Comparison of ENCODE assay signal across 26 mouse cellular contexts in genomic region chr5:125291895-125292294, GRCm38 (mm10). TPM values are rescaled to one million over a fixed set of nuclear protein-coding genes. Genes with fewer than 3 reads are reported as not detected.
DNase-seq lines count a peak whose midpoint lies in the region; ATAC-seq and TF ChIP-seq lines count a peak whose summit lies in the region.
"Had no signal": no experiment of that assay in that cellular context is flagged by ENCODE, and none has a peak within 500 bp of the region (broad histone marks: within the 10 kb centered on the region; RNA-seq: fewer than 3 reads in every experiment).

No protein-coding gene starts in this region.

- no peak for TF ChIP-seq POLR2A in MEL (IDR thresholded peaks at IDR 0.05; ENCODE audit: control insufficient read depth in 1 of 2, insufficient read depth in 1 of 2, low read depth in 1 of 2, low read length in 2 of 2, poor library complexity in 1 of 2)

- peaks cover 10% of the 10 kb centered on the region for H3K36me3 ChIP-seq in intestine, embryonic 15.5 days
- H3K36me3 ChIP-seq in intestine, postnatal 0 days (ENCODE audit: control insufficient read depth, insufficient read depth): peaks cover 49% of the 10 kb centered on the region
- peaks cover 2 to 7% of the 10 kb centered on the region in 2 experiments; a peak in 3 of 4 replicates for H3K36me3 ChIP-seq in MEL (ENCODE audit: control insufficient read depth in 1 of 2, insufficient read depth in 2 of 2, low read length in 2 of 2)
- H3K36me3 ChIP-seq in stomach, postnatal 0 days (ENCODE audit: control insufficient read depth, insufficient read depth, low read length): peaks cover 9% of the 10 kb centered on the region

- no peak for TF ChIP-seq RAD21 in MEL (IDR thresholded peaks at IDR 0.05; ENCODE audit: low read depth, low read length)

- no peak overlapping the region for H3K9ac ChIP-seq in intestine, embryonic 15.5 days
- H3K9ac ChIP-seq in intestine, postnatal 0 days (ENCODE audit: low read depth, low read length): no peak overlapping the region
- H3K9ac ChIP-seq in MEL (ENCODE audit: control insufficient read depth, low read depth, low read length, poor library complexity, severe bottlenecking): no peak overlapping the region
- H3K9ac ChIP-seq in stomach, postnatal 0 days (ENCODE audit: low read length): no peak overlapping the region
- H3K9ac ChIP-seq: forebrain, postnatal 0 days; heart, embryonic 12.5 days; heart, embryonic 15.5 days; hindbrain, embryonic 15.5 days had no signal

- no peaks in the 10 kb centered on the region for H3K9me3 ChIP-seq in intestine, embryonic 15.5 days
- H3K9me3 ChIP-seq in intestine, postnatal 0 days (ENCODE audit: control insufficient read depth): peaks cover 6% of the 10 kb centered on the region; the same call in 1 of the 2 replicates
- no peaks in the 10 kb centered on the region for H3K9me3 ChIP-seq in MEL (replicated peaks; ENCODE audit: insufficient read depth, low read length)
- H3K9me3 ChIP-seq in stomach, postnatal 0 days (ENCODE audit: control insufficient read depth, low read length): no peaks in the 10 kb centered on the region
- H3K9me3 ChIP-seq: heart, embryonic 15.5 days; hindbrain, embryonic 15.5 days had no signal

- 0 out of 4 replicates have a peak, but pooled peaks of 1 of the 2 experiments have one; percentile 19 for TF ChIP-seq EP300 in MEL (IDR thresholded peaks at IDR 0.05; ENCODE audit: low read depth in 1 of 2, low read length in 2 of 2)
- TF ChIP-seq EP300 in stomach, postnatal 0 days (optimal IDR thresholded peaks at IDR 0.05): no peak

- 76% methylated on average over 8 of the region's 8 CpGs for WGBS in intestine, embryonic 15.5 days
- WGBS in intestine, postnatal 0 days: 57% methylated on average over 8 of the region's 8 CpGs
- 84% methylated on average over 8 of the region's 8 CpGs for WGBS in stomach, postnatal 0 days

- no peak overlapping the region for H3K27ac ChIP-seq in intestine, embryonic 15.5 days
- H3K27ac ChIP-seq in intestine, postnatal 0 days (ENCODE audit: low read depth, low read length): no peak overlapping the region
- H3K27ac ChIP-seq in MEL (ENCODE audit: control insufficient read depth, low read depth, low read length): no peak overlapping the region
- H3K27ac ChIP-seq in stomach, postnatal 0 days (replicated peaks): no peak overlapping the region
- H3K27ac ChIP-seq: forebrain, embryonic 10.5 days; gastrocnemius, adult 2 months; heart, embryonic 15.5 days; hindbrain, embryonic 15.5 days had no signal

- no peak for TF ChIP-seq CTCF in intestine, postnatal 0 days (IDR thresholded peaks at IDR 0.05; ENCODE audit: low read depth)
- TF ChIP-seq CTCF in MEL (IDR thresholded peaks at IDR 0.05 in 2 of 3, conservative IDR thresholded peaks at IDR 0.05 in 1 of 3; ENCODE audit: control insufficient read depth in 1 of 3, insufficient read depth in 1 of 3, low read depth in 2 of 3, low read length in 3 of 3, poor library complexity in 1 of 3, severe bottlenecking in 1 of 3): no peak
- TF ChIP-seq CTCF in stomach, postnatal 0 days (IDR thresholded peaks at IDR 0.05; ENCODE audit: low read depth): no peak

- H3K79me2 ChIP-seq in MEL (ENCODE audit: control insufficient read depth, insufficient read depth, low read length, poor library complexity): no peaks in the 10 kb centered on the region

- no peak overlapping the region for H3K4me2 ChIP-seq in intestine, embryonic 15.5 days (replicated peaks)
- no peak overlapping the region for H3K4me2 ChIP-seq in intestine, postnatal 0 days (replicated peaks; ENCODE audit: low read depth)
- H3K4me2 ChIP-seq in stomach, postnatal 0 days (replicated peaks; ENCODE audit: low read depth): no peak overlapping the region
- H3K4me2 ChIP-seq: heart, embryonic 12.5 days; heart, embryonic 15.5 days; hindbrain, embryonic 15.5 days had no signal

- ATAC-seq in intestine, embryonic 15.5 days: peak; percentile 5; the same call in 1 of the 2 replicates
- no peak for ATAC-seq in intestine, postnatal 0 days
- peak; percentile 97 for ATAC-seq in granulocyte monocyte progenitor cell, adult 5-6 weeks (replicated peaks; ENCODE audit: poor library complexity, severe bottlenecking)
- peak; percentile 92 for ATAC-seq in megakaryocyte progenitor cell, adult 5-6 weeks (replicated peaks; ENCODE audit: poor library complexity)
- ATAC-seq in stomach, postnatal 0 days (ENCODE audit: low FRiP score, low TSS enrichment): no peak
- ATAC-seq: forebrain, embryonic 14.5 days; forebrain, postnatal 0 days; Patski had no signal

- DNase-seq in MEL (ENCODE audit: low read depth, low spot score): peak; percentile 40
- no peak for DNase-seq in stomach, postnatal 0 days (ENCODE audit: low spot score)
- no peak for DNase-seq in retina, postnatal 1 day
- no peak for DNase-seq in heart, postnatal 4 days
- DNase-seq: adrenal gland, postnatal 10 days; adrenal gland, postnatal 36 days; cerebellum, adult 11 months; cerebellum, adult 2 months; cerebellum, postnatal 10 days; cerebellum, postnatal 36 days; forebrain, postnatal 0 days; gastrocnemius, adult 2 months; gastrocnemius, postnatal 14 days; heart, adult 18-20 months; heart, postnatal 10 days; heart, postnatal 36 days had no signal

- 0 out of 2 replicates have a peak, but pooled peaks cover 3% of the 10 kb centered on the region for H3K27me3 ChIP-seq in intestine, embryonic 15.5 days (replicated peaks)
- peaks cover 57% of the 10 kb centered on the region for H3K27me3 ChIP-seq in intestine, postnatal 0 days (replicated peaks; ENCODE audit: control insufficient read depth, insufficient read depth, low read length)
- no peaks in the 10 kb centered on the region for H3K27me3 ChIP-seq in MEL (ENCODE audit: control insufficient read depth in 1 of 2, insufficient read depth in 2 of 2, low read length in 2 of 2)
- no peaks in the 10 kb centered on the region for H3K27me3 ChIP-seq in stomach, postnatal 0 days (ENCODE audit: control insufficient read depth, insufficient read depth, low read length)
- H3K27me3 ChIP-seq: heart, embryonic 12.5 days; heart, embryonic 15.5 days; hindbrain, embryonic 15.5 days; Patski had no signal

- H3K4me3 ChIP-seq in intestine, embryonic 15.5 days (replicated peaks): no peak overlapping the region
- no peak overlapping the region for H3K4me3 ChIP-seq in intestine, postnatal 0 days (ENCODE audit: low read depth, low read length)
- no peak overlapping the region for H3K4me3 ChIP-seq in MEL (ENCODE audit: control insufficient read depth in 1 of 2, insufficient read depth in 1 of 2, low read depth in 2 of 2, low read length in 2 of 2)
- H3K4me3 ChIP-seq in stomach, postnatal 0 days (ENCODE audit: low read depth, low read length): no peak overlapping the region
- H3K4me3 ChIP-seq: forebrain, embryonic 10.5 days; gastrocnemius, adult 2 months; heart, embryonic 12.5 days; heart, embryonic 15.5 days; hindbrain, embryonic 15.5 days had no signal

- no peaks in the 10 kb centered on the region for H3K4me1 ChIP-seq in intestine, embryonic 15.5 days (replicated peaks)
- no peaks in the 10 kb centered on the region for H3K4me1 ChIP-seq in intestine, postnatal 0 days (replicated peaks; ENCODE audit: control insufficient read depth, insufficient read depth, low read length)
- 0 out of 4 replicates have a peak, but pooled peaks cover 0 to 5% of the 10 kb centered on the region in 2 experiments for H3K4me1 ChIP-seq in MEL (ENCODE audit: control insufficient read depth in 1 of 2, insufficient read depth in 2 of 2, low read length in 2 of 2)
- H3K4me1 ChIP-seq in stomach, postnatal 0 days (replicated peaks; ENCODE audit: control insufficient read depth, insufficient read depth): no peaks in the 10 kb centered on the region
- H3K4me1 ChIP-seq: heart, embryonic 12.5 days; heart, embryonic 15.5 days; hindbrain, embryonic 15.5 days had no signal

TF ChIP-seq in MEL, 35 proteins besides CTCF, POLR2A, EP300 and RAD21:
- no peak for TF ChIP-seq MAZ (IDR thresholded peaks at IDR 0.05; ENCODE audit: low read depth, low read length)
- no peak for TF ChIP-seq MYB (IDR thresholded peaks at IDR 0.05; ENCODE audit: low read depth, low read length)
- no peak for TF ChIP-seq MAFK (IDR thresholded peaks at IDR 0.05; ENCODE audit: borderline replicate concordance, low read depth, low read length)
- TF ChIP-seq USF1 (IDR thresholded peaks at IDR 0.05; ENCODE audit: low read depth, low read length): peak; percentile 85
- peak; percentile 41; the same call in 1 of the 2 replicates for TF ChIP-seq MAX (IDR thresholded peaks at IDR 0.05; ENCODE audit: low read length)
- TF ChIP-seq JUND (IDR thresholded peaks at IDR 0.05; ENCODE audit: low read depth, low read length): no peak
- TF ChIP-seq BHLHE40 (IDR thresholded peaks at IDR 0.05; ENCODE audit: borderline replicate concordance, low read depth, low read length): no peak
- peak in 1 of 2 experiments; percentile 39; a peak in 1 of 4 replicates for TF ChIP-seq USF2 (IDR thresholded peaks at IDR 0.05; ENCODE audit: borderline replicate concordance in 1 of 2, insufficient read depth in 1 of 2, low read depth in 1 of 2, low read length in 2 of 2)
- no peak for TF ChIP-seq ZMIZ1 (IDR thresholded peaks at IDR 0.05; ENCODE audit: low read depth, low read length)

RNA-seq across cellular contexts. Expression of gene Scarb1, which starts 49.0 kb away (rescaled TPM):
- 59.3 and 70.0 TPM in 2 replicates for polyA plus RNA-seq in intestine, embryonic 15.5 days (2015; fragmentation: Nextera tagmentation; extraction: Ambion mirVana)
- polyA plus RNA-seq in intestine, postnatal 0 days (2015; fragmentation: Nextera tagmentation; extraction: Ambion mirVana): 26.5 TPM in 2 replicates
- total RNA-seq in MEL (2012; rRNA removed): 51.4 and 53.1 TPM in 2 replicates
- 10 to 100 TPM in 1 of 2 experiments, not detected in 1; 98.3 TPM for polyA plus RNA-seq in MEL (2012; ENCODE audit: insufficient read depth in 1 of 2, insufficient read length in 2 of 2, low read depth in 1 of 2, low replicate concordance in 2 of 2, missing spikeins in 1 of 2)
- total RNA-seq in granulocyte monocyte progenitor cell, adult 5-6 weeks (2014; fragmentation: Nextera tagmentation): 80.2 and 145 TPM in 2 replicates
- total RNA-seq in granulocyte monocyte progenitor cell, adult 5-6 weeks (2017): 49.0 and 53.9 TPM in 2 replicates
- 58.9 and 60.4 TPM in 2 replicates for total RNA-seq in megakaryocyte progenitor cell, adult 5-6 weeks (2015)
- total RNA-seq in megakaryocyte progenitor cell, adult 5-6 weeks (2017): 52.3 and 59.6 TPM in 2 replicates
- polyA plus RNA-seq in stomach, postnatal 0 days (2015; fragmentation: Nextera tagmentation; extraction: Ambion mirVana): 30.1 and 31.8 TPM in 2 replicates
- 10 to 100 TPM; 65.7 to 67.0 TPM for total RNA-seq in heart, postnatal 4 days (2021)

Comparison
In these comparisons a context has a peak if more than half of its experiments do, and no peak if none do; other contexts are left out.
1. ATAC-seq: peak in intestine, embryonic 15.5 days (single experiment), granulocyte monocyte progenitor cell, adult 5-6 weeks (single experiment) and megakaryocyte progenitor cell, adult 5-6 weeks (single experiment); none in intestine, postnatal 0 days (single experiment) and stomach, postnatal 0 days (single experiment).